Mouse (Mus musculus): ENCODE data around the gene Klk1b16. TPM values are rescaled to one million over a fixed set of nuclear protein-coding genes. Genes with fewer than 3 reads are reported as not detected.

The Klk1b16 gene
- not detected in 4 replicates for total RNA-seq (2023; ENCODE audit: inconsistent age)

GRCm38 (mm10) chr7:44136467-44136866 lies at the start of gene Klk1b16:
Klk1b16 (plus strand) TSS chr7:44136767.

GRCm38 (mm10) chr7:44102028-44102427 lies 34.5 kb upstream of the Klk1b16 start, which contains the start of gene Klk1b21:
Klk1b21 (plus strand) TSS chr7:44102328.

GRCm38 (mm10) chr7:44112373-44112772 lies 24.2 kb upstream of the Klk1b16 start, which contains the start of gene Klk1b22:
Klk1b22 (plus strand) TSS chr7:44112673.

GRCm38 (mm10) chr7:44187936-44188335 lies 51.4 kb downstream of the Klk1b16 start, which contains the start of gene Klk1b24:
Klk1b24 (plus strand) TSS chr7:44188236.

Other genes starting within 250 kb of the Klk1b16 start
- not detected in 4 replicates for gene Klk15, start 203.0 kb upstream of the Klk1b16 start, total RNA-seq (2023; ENCODE audit: inconsistent age)
- not detected in 4 replicates for gene Klk1b8, start 186.1 kb upstream of the Klk1b16 start, total RNA-seq (2023; ENCODE audit: inconsistent age)
- gene Klk1b1, start 170.0 kb upstream of the Klk1b16 start, total RNA-seq (2023; ENCODE audit: inconsistent age): not detected in 4 replicates
- gene Klk1b9, start 160.7 kb upstream of the Klk1b16 start, total RNA-seq (2023; ENCODE audit: inconsistent age): not detected in 4 replicates
- not detected in 4 replicates for gene Klk1b11, start 140.9 kb upstream of the Klk1b16 start, total RNA-seq (2023; ENCODE audit: inconsistent age)
- not detected in 4 replicates for gene Klk1b26, start 124.6 kb upstream of the Klk1b16 start, total RNA-seq (2023; ENCODE audit: inconsistent age)
- not detected in 4 replicates for gene Klk1b27, start 84.5 kb upstream of the Klk1b16 start, total RNA-seq (2023; ENCODE audit: inconsistent age)
- not detected in 4 replicates for gene Klk1b21, start 34.4 kb upstream of the Klk1b16 start, total RNA-seq (2023; ENCODE audit: inconsistent age)
- gene Klk1b22, start 24.1 kb upstream of the Klk1b16 start, total RNA-seq (2023; ENCODE audit: inconsistent age): not detected in 4 replicates
- not detected in 4 replicates for gene Klk1b24, start 51.5 kb downstream of the Klk1b16 start, total RNA-seq (2023; ENCODE audit: inconsistent age)
- gene Klk1b3, start 61.4 kb downstream of the Klk1b16 start, total RNA-seq (2023; ENCODE audit: inconsistent age): not detected in 4 replicates
- not detected in 4 replicates for gene Klk1b4, start 70.7 kb downstream of the Klk1b16 start, total RNA-seq (2023; ENCODE audit: inconsistent age)
- not detected in 4 replicates for gene Klk1b5, start 79.2 kb downstream of the Klk1b16 start, total RNA-seq (2023; ENCODE audit: inconsistent age)
- gene Klk1, start 88.6 kb downstream of the Klk1b16 start, total RNA-seq (2023; ENCODE audit: inconsistent age): not detected in 4 replicates
- not detected in 4 replicates for gene Gm36864, start 99.4 kb downstream of the Klk1b16 start, total RNA-seq (2023; ENCODE audit: inconsistent age)
- gene 1700028J19Rik, start 109.9 kb downstream of the Klk1b16 start, total RNA-seq (2023; ENCODE audit: inconsistent age): 0.87 to 1.9 TPM (median 1.5 TPM) in 4 replicates
- 153 to 193 TPM (median 178 TPM) in 4 replicates for gene 2410002F23Rik, start 110.0 kb downstream of the Klk1b16 start, total RNA-seq (2023; ENCODE audit: inconsistent age)
- gene Acp4, start 120.6 kb downstream of the Klk1b16 start, total RNA-seq (2023; ENCODE audit: inconsistent age): not detected in 4 replicates
- gene Gm15517, start 124.7 kb downstream of the Klk1b16 start, total RNA-seq (2023; ENCODE audit: inconsistent age): not detected in 4 replicates
- gene Clec11a, start 170.1 kb downstream of the Klk1b16 start, total RNA-seq (2023; ENCODE audit: inconsistent age): 1.00 to 2.5 TPM (median 1.2 TPM) in 4 replicates
- 29.6 to 39.7 TPM (median 36.1 TPM) in 4 replicates for gene Shank1, start 173.5 kb downstream of the Klk1b16 start, total RNA-seq (2023; ENCODE audit: inconsistent age)
- not detected in 4 replicates for gene Syt3, start 247.3 kb downstream of the Klk1b16 start, total RNA-seq (2023; ENCODE audit: inconsistent age)
- gene 1700008O03Rik, start 249.1 kb downstream of the Klk1b16 start, total RNA-seq (2023; ENCODE audit: inconsistent age): not detected in 4 replicates

All from B cell, adult (primary cell).